Mouse (Mus musculus) limb, embryonic 14.5 days (tissue): ENCODE measurements around the gene Rcc1l. TPM values are rescaled to one million over a fixed set of nuclear protein-coding genes. Genes with fewer than 3 reads are reported as not detected.

ENCODE experiments used
- ATAC-seq: fragments of 200-750 bp; cut with Nextera tagmentation; 2 replicates; pipeline ENCODE4 v1.8.0; 2017; ENCODE audit warnings: low read depth, moderate number of reproducible peaks, moderate TSS enrichment; ENCODE audit not compliant: low FRiP score
- DNase-seq: peaks from one replicate; pipeline ENCODE4 v3.0.0-alpha.2; 2015; ENCODE audit warnings: low spot score
- H3K27ac ChIP-seq: fragments of 300-500 bp; sonication (generic); replicated peaks from 2 replicates; pipeline ENCODE4 v1.5.1; 2014; ENCODE audit warnings: low read depth, mild to moderate bottlenecking, low read length, moderate library complexity, mixed read lengths
- H3K27me3 ChIP-seq: fragments of 300-500 bp; sonication (generic); 2 replicates; pipeline ENCODE4 v1.6.1; 2014; ENCODE audit warnings: low read length, mixed read lengths; ENCODE audit not compliant: control insufficient read depth, insufficient read depth
- H3K36me3 ChIP-seq: fragments of 300-500 bp; sonication (generic); 2 replicates; pipeline ENCODE4 v1.6.1; 2014; ENCODE audit warnings: mild to moderate bottlenecking, low read length, moderate library complexity, mixed read lengths; ENCODE audit not compliant: control insufficient read depth, insufficient read depth
- H3K4me1 ChIP-seq: fragments of 300-500 bp; sonication (generic); 2 replicates; pipeline ENCODE4 v1.6.1; 2014; ENCODE audit warnings: antibody characterized with exemption, low read length, mixed read lengths; ENCODE audit not compliant: control insufficient read depth, insufficient read depth
- H3K4me2 ChIP-seq: fragments of 300-500 bp; sonication (generic); replicated peaks from 2 replicates; pipeline ENCODE4 v1.6.1; 2014; ENCODE audit warnings: low read depth, mild to moderate bottlenecking, low read length, moderate library complexity; ENCODE audit not compliant: severe bottlenecking
- H3K4me3 ChIP-seq: fragments of 300-500 bp; sonication (generic); replicated peaks from 2 replicates; pipeline ENCODE4 v1.5.1; 2014; ENCODE audit warnings: low read length
- H3K9ac ChIP-seq: fragments of 300-500 bp; sonication (generic); 2 replicates; pipeline ENCODE4 v1.6.1; 2014; ENCODE audit warnings: mild to moderate bottlenecking, low read depth, low read length, moderate library complexity; ENCODE audit not compliant: severe bottlenecking
- H3K9me3 ChIP-seq: fragments of 300-500 bp; sonication (generic); 2 replicates; pipeline ENCODE4 v1.6.1; 2016; ENCODE audit warnings: low read length; ENCODE audit not compliant: control insufficient read depth
- POLR2A ChIP-seq: fragments of 200-500 bp; IDR thresholded peaks from 2 replicates; pipeline ENCODE4 v1.8.0; 2012; ENCODE audit warnings: inconsistent platforms, mild to moderate bottlenecking, moderate library complexity, borderline replicate concordance; ENCODE audit not compliant: insufficient read depth, insufficient read length; ENCODE audit errors: extremely low read depth
- WGBS: fragments of 180-500 bp; shearing (Covaris S2); extraction: QIAGEN DNeasy Blood & Tissue Kit; methylation state at CpG from one replicate; pipeline ENCODE4 v1.1.7; 2014; 5-methylcytosine and 5-hydroxymethylcytosine counted together
- polyA plus RNA-seq, 2 experiments: library from polyadenylated mRNA; depleted of rRNA in 1 of 2; stranded (reverse) in 1 of 2; unstranded in 1 of 2; fragments of >200 nt; fragmentation: Nextera tagmentation in 1 of 2; extraction: Ambion mirVana in 1 of 2; gene quantifications; 2 replicates each; pipeline versions ENCODE4 v1.2.1 to v1.2.3; 2012 to 2014

Gene Rcc1l
- polyA plus RNA-seq, 2 experiments: 24.7 to 30.1 TPM

DNA sequence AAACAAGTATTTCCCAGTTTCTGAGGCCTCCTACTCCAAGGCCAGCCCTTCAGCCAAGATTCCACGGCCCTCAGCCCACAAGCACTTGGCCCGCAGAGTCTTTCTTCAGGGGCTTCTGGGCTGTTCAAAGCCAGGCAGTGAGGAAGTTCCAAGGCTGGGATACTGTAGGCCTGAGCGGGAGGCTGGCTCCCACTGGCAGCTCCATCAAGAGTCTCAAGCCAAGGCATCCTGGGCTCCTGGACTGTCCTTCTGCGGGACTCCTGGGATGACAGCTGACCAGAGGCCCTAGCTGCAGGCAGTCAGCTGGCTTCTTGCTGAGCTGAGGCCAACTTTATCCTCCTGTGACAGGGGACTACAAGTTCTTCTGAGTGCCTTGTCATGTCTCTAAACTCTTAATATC is 28.4 kb downstream of the Rcc1l start:
- DNase-seq (no peak), ATAC-seq (no peak)
- Histone ChIP-seq H3K9ac (no peak overlapping the region), H3K4me2 (no peak overlapping the region), H3K9me3 (no peaks in the 10 kb centered on the region), H3K4me1 (no peaks in the 10 kb centered on the region), H3K4me3 (no peak overlapping the region), H3K27me3 (no peaks in the 10 kb centered on the region), H3K36me3 (peaks cover 55% of the 10 kb centered on the region), H3K27ac (no peak overlapping the region; the same call in 1 of the 2 replicates)
- WGBS: 91% methylated on average over 4 of the region's 4 CpGs
- TF ChIP-seq POLR2A: no peak

- WGBS: 86% methylated on average over 10 of the region's 10 CpGs
- Histone ChIP-seq H3K27me3 (no peaks in the 10 kb centered on the region), H3K4me1 (no peaks in the 10 kb centered on the region), H3K9me3 (no peaks in the 10 kb centered on the region), H3K36me3 (peaks cover 57% of the 10 kb centered on the region), H3K4me2 (no peak overlapping the region), H3K27ac (no peak overlapping the region), H3K9ac (no peak overlapping the region), H3K4me3 (no peak overlapping the region)
- DNase-seq (no peak), ATAC-seq (no peak)
- no peak for TF ChIP-seq POLR2A
These were observed 29.3 kb downstream of the Rcc1l start for GRCm38 (mm10) chr5:134147194-134147753.

GRCm38 (mm10) chr5:134144986-134145385 is 31.6 kb downstream of the Rcc1l start:
- H3K4me1 ChIP-seq: no peaks in the 10 kb centered on the region
- peaks cover 52% of the 10 kb centered on the region for H3K36me3 ChIP-seq
- ATAC-seq (no peak), DNase-seq (no peak)
- no peak overlapping the region for H3K9ac ChIP-seq
- no peaks in the 10 kb centered on the region for H3K27me3 ChIP-seq
- TF ChIP-seq POLR2A: no peak
- 95% methylated on average over 8 of the region's 8 CpGs for WGBS
- no peak overlapping the region for H3K4me2 ChIP-seq
- H3K9me3 ChIP-seq: no peaks in the 10 kb centered on the region
- no peak overlapping the region for H3K4me3 ChIP-seq
- H3K27ac ChIP-seq: no peak overlapping the region

DNA sequence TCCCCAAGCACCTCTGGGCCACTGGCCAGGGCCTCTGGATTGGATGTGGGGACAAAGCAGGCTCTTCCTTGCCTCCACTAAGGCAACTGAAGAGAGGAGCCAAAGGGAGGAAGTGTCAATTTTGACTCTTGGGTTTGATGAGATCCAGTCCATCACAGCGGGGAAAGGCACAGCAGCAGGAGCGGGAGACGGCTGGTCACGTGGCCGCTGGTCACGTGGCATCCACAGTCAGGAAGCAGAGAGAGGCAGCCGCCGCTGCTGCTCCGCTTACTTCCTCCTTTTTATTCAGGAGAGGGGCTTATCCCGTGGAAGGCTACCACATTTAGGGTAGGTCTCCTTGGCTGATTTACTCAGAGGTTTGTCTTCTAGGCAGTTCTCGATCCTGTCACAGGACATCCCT is 34.2 kb downstream of the Rcc1l start:
- no peak for DNase-seq
- no peaks in the 10 kb centered on the region for H3K9me3 ChIP-seq
- H3K4me1 ChIP-seq: no peaks in the 10 kb centered on the region
- H3K9ac ChIP-seq: no peak overlapping the region
- H3K27ac ChIP-seq: no peak overlapping the region
- no peak for TF ChIP-seq POLR2A
- no peak for ATAC-seq
- 70% methylated on average over 11 of the region's 11 CpGs for WGBS
- H3K4me3 ChIP-seq: no peak overlapping the region
- H3K4me2 ChIP-seq: no peak overlapping the region
- H3K36me3 ChIP-seq: peaks cover 36% of the 10 kb centered on the region
- no peaks in the 10 kb centered on the region for H3K27me3 ChIP-seq

DNA sequence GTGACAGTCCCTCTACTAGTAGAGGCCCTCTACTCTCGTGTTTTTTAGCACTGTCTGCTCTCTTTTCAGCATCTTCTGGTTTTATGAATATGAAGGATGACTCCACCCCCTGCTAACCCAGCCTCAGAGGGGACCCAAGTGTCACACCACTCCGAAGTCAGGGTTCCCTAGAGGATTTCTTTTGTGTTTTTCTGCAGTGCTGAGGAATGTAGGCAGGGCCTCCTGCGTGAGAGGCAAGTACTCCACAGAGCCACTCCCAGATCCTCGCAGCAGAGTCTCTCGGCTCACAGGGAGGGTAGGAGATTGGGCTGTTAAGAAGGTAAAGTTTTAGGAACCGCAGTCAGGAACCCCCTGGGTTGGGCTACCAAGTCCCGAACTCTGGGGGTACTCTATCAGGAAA is 35.3 kb downstream of the Rcc1l start:
- Histone ChIP-seq H3K27ac (no peak overlapping the region), H3K4me2 (no peak overlapping the region), H3K9me3 (no peaks in the 10 kb centered on the region), H3K4me3 (no peak overlapping the region), H3K9ac (no peak overlapping the region), H3K4me1 (no peaks in the 10 kb centered on the region), H3K27me3 (no peaks in the 10 kb centered on the region), H3K36me3 (peaks cover 42% of the 10 kb centered on the region)
- DNase-seq: no peak
- no peak for TF ChIP-seq POLR2A
- WGBS: 72% methylated on average over 7 of the region's 7 CpGs
- ATAC-seq: no peak

GRCm38 (mm10) chr5:134139429-134139828 is 37.1 kb downstream of the Rcc1l start:
- TF ChIP-seq POLR2A: no peak
- Histone ChIP-seq H3K36me3 (peaks cover 48% of the 10 kb centered on the region), H3K27ac (no peak overlapping the region), H3K9me3 (no peaks in the 10 kb centered on the region), H3K27me3 (no peaks in the 10 kb centered on the region), H3K4me3 (no peak overlapping the region), H3K4me1 (no peaks in the 10 kb centered on the region), H3K4me2 (no peak overlapping the region), H3K9ac (no peak overlapping the region)
- DNase-seq (no peak), ATAC-seq (no peak)
- 87% methylated on average over 6 of the region's 6 CpGs for WGBS
